Mouse (Mus musculus) spleen, adult 12 weeks (tissue): ENCODE data around the gene Ttpal.
A peak's percentile ranks its signal among the peaks of the same experiment; 100 is the strongest.
"Not testable (repeated sequence)": the region's sequence is repeated elsewhere in the genome, so short reads cannot be mapped to it uniquely, and the experiment has no call there.

Experiments used
- DNase-seq: peaks from one replicate; pipeline ENCODE4 v3.0.0; 2022; ENCODE audit warnings: low spot score

Ttpal gene

DNA sequence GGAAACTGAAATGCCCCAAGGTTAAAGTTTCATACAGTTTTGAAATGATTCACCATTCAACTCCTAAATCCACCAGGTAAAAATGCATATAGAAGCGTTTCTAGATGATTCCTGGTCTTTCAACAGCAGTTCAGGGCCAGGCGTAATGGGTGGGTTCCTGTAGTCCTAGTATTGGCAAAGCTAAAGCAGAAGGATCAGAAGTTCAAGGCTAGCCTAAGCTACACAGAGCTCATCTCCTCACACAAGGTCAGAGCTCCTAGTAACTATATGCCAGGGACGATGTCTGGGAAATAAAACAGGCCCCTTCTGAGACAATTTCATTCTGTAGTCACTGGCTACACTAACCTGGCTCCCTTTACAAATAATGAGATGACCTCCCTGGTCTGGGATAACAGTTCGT lies 29.1 kb downstream of the Ttpal start:
- DNase-seq, result no peak

DNA sequence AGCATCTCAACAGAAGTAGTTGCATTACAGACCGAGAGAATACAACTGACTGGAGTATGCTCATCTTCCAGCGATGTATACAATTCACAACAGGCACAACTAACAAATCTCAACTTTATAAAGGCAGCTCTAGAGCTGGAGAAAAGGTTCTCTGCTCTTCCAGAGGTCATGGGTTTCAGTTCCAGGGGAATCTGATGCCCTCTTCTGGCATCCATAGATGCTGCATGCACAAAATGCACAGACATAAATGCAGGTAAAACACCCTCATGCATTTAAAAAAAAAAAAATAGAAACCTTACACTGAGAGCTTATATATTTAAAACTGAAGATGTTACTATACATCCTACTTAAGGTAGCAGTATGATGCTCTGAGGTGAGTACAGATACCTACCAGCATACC lies 29.6 kb downstream of the Ttpal start:
- no peak for DNase-seq

DNA sequence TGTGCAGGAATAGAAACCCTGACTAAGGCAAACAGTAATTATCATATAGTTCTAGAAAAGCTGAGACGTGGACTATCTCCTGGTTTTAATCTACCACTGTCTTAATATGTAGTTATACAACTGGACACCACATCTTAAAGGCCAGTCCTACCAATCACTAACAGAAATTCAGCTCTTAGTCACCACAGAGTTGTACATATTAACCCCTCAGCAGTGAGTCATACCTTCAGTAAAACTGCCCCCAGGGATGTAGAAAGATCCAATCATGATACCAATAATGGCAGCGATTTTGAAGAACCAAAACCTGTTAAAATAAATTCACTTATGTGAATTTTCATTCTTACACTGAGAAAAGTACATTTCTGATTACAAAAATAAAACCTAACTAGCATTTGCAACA lies 32.1 kb downstream of the Ttpal start:
- DNase-seq, result no peak

DNA sequence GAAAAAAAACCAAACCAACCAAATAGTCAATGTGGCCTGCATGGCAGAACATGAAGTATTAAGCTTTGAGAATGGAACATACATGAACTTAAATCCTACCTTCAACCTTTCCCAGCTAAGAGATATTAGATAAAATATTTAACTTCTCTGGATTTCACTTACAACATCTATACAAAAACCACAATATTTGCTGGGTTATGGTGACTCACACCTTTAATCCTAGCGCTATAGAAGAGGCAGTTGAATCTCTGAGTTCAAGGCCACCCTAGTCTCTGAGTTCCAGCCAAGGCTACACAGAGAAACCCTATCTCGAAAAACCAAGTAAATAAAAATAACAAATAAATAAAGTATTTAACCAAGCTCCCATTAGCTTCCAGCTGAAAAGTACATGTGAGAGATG lies 33.9 kb downstream of the Ttpal start:
- no peak for DNase-seq

DNA sequence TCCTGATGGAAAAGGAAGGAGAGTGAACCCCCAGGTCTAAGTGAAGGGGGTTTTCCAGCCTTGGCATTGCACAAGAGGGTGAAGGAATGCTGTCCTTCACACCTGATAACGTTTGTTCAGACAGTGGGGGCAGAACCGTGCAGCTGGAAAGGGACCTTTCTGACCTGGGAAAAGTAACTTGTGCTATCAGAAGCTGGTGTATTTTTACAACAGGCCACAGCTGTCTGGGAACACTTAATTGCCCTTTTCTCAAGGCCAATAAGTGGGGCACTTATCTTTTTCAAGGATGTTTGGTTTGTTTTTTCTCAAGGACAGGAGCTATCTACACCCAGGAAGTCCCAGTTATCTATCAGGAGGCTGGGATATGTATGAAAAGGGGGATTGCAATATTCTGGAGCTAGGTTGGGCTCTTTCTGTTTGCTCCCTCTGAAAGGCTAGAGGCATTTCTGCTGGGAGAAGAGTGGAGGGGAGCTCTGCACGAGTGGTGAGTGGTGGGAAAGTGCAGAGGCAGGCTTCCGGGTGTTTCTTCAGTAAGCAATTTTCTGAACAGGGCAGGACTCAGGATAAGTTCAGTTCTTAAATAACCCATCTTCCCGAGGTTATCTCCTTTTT lies 35.6 kb downstream of the Ttpal start:
- DNase-seq, result no peak

DNA sequence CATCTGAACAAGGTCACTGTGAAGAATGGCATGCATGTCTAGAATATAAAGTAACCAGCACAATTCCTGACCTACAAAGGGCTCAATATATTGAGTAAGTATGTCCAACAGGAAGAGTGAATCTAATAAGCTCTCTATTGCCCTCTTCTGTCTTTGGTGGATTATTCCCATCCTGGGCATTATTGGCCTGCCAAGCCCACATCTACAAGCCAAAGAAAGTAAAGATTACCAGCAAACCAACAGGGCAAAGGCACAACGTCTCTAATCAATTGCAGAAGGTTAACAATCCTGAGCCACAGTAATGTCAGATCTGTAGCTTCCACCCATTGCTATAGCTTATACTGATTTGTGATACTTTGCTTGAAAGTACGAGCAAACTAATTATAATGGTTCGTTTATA lies 38.4 kb downstream of the Ttpal start:
- no peak for DNase-seq

DNA sequence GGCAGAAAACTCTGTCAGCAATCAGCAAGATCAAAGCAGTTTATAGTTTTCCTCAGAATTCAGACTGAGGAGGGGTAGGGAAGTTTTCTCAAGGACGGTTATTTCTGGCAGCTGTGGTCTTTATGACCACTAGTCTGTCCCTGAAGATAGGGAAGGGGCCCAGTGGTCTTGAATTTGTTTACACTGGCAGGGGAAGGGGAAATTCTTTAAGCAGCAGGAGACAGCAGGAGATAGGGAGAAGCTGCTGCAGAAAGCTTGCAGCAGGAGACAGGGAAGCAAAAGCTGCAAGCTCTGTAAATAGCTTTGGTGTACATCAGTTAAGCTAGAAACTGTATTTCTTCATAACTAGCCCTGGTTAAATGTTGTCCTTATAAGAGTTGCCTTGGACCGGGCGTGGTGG lies 39.6 kb downstream of the Ttpal start:
- DNase-seq, result no peak

DNA sequence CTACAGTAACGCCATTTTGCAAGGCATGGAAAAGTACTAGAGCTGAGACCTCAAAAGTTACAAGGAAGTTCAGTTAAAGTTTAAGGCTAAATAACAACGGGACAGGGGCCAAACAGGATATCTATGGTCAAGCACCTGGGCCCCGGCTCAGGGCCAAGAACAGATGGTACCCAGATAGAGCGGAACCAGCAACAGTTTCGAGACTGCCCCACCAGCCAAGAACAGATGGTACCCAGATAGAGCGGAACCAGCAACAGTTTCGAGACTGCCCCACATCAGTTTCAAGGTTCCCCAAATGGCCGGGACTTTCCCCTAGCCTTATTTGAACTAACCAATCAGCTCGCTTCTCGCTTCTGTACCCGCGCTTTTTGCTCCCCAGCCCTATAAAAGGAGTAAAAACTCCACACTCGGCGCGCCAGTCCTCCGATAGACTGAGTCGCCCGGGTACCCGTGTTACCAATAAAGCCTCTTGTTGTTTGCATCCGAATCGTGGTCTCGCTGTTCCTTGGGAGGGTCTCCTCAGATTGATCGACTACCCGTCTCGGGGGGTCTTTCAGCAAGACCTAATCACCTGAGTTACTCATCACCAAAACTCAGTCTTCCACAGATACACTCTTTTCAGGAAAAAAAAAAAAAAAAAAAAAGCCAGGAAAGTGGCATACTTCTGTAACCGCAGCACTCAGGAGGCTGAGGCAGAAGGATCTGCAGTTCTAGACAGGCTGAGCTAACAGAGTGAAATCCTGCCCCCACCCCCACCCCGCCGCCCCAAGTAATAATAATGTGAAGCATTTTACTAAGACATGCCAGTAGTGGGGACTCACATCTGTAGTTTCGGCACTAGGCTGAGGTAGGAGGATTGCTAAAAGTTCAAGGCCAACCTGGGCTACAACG lies 40.8 kb downstream of the Ttpal start:
- no peak for DNase-seq

DNA sequence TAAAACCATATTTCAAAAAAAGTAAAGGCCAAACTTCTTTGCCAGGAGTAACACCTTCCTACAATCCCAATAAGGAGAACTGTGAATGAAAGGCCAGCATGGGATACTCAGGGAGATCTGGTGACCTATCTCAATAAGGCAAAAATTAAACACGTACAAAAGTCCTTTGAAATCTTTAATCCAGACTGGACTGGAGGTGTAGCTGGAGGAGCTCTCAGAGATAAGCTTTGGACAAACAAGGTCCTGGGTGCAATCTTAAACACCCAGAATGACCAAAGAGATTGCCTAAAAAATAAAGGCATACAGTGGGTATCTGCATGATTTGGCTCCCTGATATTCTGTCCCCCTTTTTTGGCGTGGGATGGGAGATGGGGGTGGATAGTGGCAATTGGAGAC lies 41.5 kb downstream of the Ttpal start:
- no peak for DNase-seq

DNA sequence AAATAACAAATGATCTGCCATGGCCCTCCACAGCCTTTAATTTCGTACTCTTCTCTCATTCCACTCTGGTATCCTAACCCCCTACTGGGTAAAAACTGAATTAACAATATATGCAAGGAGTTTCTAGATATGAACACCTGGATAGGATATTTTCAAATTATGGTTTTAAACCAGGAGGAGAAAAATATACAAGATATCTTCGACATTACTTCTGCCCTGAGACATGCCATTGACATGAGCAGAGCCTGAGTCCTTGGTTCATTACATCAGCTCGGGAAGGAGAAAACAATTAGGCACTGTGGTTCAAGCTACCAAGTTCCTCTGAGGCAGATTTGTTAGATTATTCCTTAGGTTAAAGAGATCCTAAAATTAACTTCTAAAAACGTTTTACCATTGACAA lies 41.9 kb downstream of the Ttpal start:
- no peak for DNase-seq

DNA sequence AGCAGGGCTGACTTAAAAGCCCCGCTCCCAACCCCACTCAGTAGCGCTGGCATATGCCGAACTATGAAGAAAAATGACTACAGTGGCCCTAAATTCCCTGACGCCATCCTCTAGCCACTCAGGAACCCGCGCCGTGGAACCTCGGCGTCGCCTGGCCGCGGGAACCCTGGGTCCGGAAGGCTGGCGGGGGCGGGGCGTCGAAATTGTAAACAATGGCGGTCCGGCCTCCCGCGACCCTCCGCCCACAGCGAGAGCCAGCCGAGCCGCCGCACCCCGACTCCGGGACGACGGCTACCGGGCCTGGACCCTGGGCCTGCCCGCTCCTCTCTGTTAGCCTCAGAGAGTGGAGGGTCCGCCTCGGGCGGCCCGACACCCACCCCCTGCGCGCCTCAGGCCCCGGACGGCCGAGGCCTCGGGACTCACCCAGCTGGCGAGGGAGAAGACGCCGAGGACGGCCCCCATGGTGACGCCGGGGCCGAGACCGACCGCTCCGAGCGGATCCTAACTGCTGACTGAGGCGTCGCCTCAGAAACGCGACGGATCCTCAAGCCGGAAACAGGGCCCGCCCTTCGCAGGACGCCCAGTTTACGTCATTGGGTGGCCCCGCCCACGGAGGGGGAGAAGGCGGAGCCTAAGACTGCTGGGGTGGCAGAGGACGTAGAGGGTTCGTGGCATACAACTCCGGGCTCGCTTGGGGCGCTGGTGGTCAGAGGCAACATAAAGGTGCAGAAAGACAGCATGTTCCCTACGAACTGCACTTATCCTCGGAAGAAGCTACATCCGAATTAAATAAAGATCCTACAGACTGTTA lies 42.7 kb downstream of the Ttpal start, which contains the start of gene Serinc3:
Gene Serinc3, minus strand, starts transcription at position 557 of the 811 bp plus-strand sequence.
- DNase-seq, result peak; percentile 71

DNA sequence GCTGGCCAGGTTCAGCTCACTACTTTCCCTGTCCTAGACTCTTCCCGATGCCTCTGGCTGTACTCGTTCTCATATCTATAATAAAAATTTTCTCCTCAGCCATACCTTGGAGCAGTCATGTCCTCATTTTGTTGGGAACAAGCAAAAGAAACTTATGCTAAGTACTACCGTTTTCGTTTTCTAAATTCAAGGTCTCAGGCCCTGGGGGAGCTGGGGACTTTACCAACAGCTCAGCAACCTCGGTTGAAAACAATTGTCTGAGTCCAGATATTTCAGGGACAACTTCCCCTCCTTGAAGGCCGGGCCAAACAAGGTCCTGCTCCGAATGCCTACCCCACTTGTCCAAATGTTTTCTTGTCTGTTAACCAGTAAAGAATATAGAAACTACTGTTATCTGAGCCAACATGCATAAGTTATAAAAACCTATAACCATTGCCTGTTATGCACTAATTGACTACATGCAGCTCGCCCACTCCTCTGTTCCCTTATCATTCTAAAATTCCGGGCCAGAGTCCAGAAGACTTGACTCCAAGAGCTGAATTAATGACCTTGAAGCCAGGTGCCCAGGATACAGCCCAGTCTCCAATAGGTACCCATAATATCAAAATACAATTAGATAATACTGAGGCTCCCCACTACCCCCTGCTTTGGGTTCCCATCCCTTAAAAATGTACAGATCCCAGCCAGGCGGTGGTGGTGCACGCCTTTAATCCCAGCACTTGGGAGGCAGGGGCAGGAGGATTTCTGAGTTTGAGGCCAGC lies 43.8 kb downstream of the Ttpal start:
- DNase-seq, result no peak

DNA sequence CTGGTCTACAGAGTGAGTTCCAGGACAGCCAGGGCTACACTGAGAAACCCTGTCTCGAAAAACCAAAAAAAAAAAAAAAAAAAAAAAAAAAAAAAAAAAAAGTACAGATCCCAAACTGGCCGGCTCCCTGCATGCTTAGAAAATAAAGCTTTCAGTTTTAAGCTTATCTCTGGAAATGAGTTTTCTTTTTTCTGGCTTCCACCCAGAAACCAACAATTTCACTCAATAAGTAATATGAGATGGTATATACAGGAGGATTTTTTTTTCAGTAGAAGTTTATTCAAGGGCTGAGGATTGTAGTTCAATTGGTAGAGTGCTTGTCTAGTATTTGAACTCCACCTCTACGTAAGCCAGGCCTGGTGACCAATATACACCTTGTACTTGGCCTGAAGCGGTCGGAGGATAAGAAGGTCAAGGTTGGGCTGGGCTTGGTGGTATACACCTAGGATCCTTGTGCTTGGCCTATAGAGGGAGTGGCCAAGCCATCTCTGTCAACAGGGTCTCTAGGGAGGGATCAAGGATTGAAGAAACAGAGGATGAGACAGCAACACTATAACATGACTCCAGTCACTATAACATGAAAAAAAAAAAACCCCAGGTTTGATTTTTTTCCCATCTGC lies 44.5 kb downstream of the Ttpal start:
- no peak for DNase-seq

DNA sequence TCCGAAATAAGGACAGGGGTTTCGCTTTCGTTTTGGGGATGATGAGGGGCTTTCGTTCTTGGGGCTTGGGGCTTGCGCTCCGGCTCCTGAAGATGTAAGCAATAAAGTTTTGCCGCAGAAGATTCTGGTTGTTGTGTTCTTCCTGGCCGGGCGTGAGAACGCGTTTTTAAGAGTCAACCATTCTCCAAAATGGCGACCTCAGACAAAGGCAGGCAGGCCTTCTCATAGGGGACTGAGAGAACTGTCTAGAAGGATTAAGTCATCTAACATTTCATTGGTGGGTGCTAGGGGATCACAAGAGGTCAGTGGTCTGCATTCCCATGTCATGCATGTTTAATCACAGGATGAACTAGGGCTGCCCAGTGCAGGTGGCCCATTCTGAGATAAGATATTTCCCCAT lies 53.6 kb downstream of the Ttpal start:
- DNase-seq, result not testable (repeated sequence)

DNA sequence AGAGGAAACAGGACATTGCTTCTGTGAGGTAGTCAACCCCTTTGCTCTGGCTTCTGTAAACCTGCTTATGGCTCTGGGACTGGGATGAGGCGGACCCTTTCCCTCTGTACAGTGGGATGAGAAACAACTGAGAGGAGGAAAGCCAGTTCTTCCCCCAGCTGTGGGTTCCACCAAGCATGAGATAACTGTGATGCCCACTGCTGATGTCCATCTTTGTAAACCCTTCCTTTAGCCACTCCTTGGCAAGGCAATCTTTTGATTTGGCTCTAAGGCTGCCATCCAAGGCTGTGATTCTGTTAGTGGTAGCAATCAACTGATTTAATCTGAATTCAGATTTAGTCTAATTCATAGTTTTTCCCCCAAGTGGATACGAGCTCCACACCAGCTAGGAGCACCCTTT lies 55.4 kb downstream of the Ttpal start:
- DNase-seq, result no peak

DNA sequence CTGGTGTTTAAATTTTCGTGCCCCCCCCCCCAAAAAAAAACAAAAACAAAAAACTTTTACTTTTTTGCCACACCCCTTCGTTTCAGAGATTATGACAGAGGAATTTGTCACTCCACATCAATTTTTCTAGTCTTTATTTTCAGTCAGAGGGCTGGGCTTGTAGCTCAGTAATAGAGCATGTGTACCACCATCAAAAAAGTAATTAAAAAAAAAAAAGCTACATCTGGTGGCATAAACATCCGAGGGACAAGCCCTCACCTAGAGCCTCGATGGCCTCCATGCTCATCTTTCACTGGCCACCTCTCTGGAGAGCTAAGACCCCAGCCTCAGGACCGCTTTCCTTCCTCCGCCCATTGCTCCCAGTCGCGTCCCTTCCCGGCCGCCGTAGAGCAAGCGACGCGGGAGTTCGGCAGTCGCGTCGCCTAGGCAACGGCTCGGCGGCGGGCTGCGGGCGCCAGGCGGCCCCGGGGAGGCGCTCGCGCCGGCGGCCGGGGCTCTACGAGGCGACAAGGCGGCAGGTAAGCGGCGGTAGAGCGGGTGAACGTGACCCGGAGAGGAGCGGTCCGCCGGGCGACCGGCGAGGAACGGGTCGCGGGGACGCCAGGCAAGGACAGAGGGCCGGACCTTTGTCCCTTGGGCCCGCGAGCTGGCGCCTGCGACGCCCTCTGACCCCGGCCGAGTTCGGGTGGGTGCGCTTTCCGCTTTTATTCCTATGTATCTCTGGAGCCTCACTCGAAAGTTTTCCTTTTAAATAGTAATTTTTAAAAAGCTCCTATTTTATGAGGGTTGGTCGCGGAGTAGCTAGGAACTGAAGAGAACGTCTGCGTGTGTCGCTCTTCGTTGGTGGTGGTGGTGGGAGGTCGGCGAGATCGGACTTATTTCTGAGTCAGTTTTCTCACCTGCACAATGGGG lies 56.1 kb downstream of the Ttpal start, which contains the start of gene Pkig:
Gene Pkig, plus strand, starts transcription at position 412 of the 912 bp plus-strand sequence.
- DNase-seq, result peak; percentile 70

DNA sequence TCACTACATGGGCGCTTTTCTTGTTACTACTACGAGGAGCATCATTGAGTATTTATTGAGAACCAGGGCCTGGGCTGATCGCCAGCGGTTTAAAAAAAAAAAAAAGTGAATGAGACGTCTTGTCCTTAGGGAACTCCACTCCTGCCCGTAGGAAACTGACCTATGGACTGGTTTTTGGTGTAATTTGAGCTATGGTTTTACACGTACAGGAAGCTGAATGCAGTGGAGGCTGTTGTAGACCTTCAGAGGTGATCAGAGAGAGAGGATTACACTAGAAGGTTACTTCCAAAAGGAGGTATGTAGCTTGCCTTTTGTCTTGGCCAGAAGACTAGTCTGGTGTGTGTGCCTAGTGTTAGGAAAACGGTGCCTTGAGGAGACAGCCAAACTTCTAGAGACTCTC lies 56.8 kb downstream of the Ttpal start:
- DNase-seq, result no peak

DNA sequence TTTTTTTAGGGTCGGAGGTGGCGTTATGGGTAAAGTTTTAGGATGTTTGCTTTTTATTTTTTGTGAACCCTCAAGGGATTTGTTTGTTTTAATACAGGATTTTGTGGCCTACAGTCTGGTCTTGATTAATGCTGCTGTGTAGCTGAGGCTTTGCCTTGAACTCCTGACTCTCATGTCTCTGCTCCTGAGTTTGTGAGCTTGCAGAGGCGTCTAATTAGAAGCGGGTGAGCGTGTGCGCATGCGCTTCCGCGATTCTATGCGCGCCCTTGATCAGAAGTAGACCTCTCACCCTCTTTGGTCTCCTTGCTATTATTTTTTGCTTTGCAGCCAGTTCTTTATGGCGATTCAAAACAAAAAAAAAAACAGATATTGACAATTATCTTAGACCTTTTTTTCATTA lies 57.3 kb downstream of the Ttpal start:
- no peak for DNase-seq

DNA sequence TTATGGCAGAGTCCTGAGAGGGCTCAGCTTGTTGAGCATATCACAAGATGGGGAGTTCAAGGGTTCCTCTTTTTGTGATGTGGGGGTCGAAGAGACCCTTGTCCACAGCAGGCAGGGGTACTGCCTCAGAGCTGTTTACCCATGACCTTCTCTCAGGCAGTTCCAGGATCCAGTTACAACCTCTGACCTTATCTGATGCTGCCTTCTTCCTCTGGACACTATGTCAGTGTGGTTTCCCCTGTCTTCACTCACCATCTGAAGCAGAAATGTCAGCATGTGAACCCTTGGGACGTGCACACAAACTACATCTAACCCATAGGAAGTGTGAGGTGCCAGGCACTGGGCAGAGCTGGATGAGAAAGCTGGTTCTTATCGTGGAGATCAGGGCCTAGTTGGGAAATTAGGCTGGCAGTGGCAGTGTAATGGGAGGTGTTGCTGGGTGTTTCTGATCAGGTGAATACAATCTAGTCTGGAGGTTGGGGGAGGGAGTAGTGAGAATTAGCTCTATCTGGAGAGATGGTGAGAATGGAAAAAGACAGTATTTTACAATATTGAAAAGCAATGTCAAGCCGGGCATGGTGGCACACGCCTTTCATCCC lies 58.1 kb downstream of the Ttpal start:
- no peak for DNase-seq

DNA sequence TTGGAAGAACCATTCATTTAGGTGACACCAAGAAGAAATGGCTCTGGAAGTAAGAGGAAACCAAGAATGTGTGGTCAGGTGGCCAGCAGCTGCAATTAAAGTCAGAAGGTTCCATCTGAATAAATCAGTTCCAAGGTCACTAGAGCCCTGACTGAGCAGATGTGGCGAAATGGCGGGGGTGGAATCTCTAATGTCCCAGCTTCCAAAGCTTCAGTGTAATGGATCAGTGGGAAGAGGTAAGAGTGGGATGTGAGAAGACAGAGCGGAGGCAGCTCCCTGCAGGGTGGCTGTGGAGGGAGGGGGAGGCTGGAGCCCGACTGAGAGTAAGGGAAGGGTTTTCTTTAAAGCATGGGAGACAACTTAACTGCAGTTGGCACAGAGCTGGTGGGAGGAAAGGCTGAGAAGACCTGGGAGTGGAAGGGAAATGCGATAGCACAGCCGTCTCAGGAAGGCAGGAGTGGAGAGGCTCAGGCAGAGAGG lies 59.3 kb downstream of the Ttpal start:
- no peak for DNase-seq
